Mouse (Mus musculus) olfactory bulb, adult 2 months (tissue): ENCODE data around the gene Kcnc3.

Experiments
- CTCF ChIP-seq: fragments of 200-500 bp; IDR thresholded peaks from 2 replicates; pipeline ENCODE4 v1.5.1; 2012; ENCODE audit warnings: low read depth, mild to moderate bottlenecking, low read length, moderate library complexity; ENCODE audit not compliant: insufficient read depth
- POLR2A ChIP-seq: fragments of 200-500 bp; IDR thresholded peaks from 2 replicates; pipeline ENCODE4 v1.6.1; 2012; ENCODE audit warnings: mild to moderate bottlenecking, low read depth, low read length, moderate library complexity; ENCODE audit not compliant: insufficient read depth

DNA sequence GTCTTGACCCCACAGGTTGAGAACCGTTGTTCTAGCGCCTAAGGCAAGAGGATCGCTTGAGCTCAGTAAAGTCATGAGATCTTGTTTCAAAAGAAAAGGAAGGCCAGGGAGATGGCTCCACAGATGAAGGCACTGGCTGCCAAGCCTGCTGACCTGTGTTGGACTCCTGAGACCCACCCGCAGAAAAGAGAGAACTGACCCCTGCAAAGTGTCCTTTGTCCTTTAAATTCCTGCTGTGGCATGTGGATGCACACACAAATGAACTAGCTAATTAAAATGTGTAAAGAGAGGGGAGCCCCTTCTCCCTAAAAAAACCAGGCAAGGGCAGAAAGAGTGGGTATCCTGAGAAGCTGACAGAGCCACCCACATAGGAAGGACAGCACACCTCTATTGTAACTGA, 18.7 kb upstream of the Kcnc3 start:
- TF ChIP-seq CTCF (no peak), POLR2A (no peak)
